In the genomic region with DNA sequence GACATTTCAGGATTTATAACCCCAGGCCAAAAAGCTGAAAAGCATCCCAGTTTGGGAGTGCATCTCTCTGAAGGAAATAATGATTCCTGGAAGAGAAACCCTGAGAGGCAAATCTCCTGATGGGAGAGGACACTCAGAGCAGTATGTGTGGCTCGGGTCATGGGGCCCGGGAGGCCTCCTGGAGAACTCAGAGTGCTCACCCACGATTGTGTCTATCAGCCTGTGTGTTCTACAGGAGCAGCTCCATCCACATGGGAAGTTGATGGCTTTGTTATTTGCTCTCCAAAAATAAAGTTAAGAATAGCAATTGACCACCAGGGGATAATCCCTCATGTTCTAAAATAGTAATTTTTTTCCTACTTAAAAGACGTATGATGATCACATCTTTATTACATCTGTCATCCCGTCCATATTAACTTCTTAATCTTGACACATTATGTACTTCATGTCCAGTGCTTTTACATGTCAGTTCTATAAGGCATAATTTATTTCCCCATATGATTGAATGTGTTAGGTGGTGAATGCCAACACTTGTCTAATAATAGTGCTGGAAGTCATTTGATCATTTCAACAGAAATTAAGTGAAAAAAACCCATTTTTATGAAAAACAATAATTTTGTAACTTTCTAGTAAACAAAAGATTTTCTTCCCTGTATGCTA, we compare ENCODE assay signal across 30 mouse cellular contexts.
DNase-seq lines count a peak whose midpoint lies in the region; ATAC-seq and TF ChIP-seq lines count a peak whose summit lies in the region.
"Had no signal": no experiment of that assay in that cellular context is flagged by ENCODE, and none has a peak within 500 bp of the region (broad histone marks: within the 10 kb centered on the region; RNA-seq: fewer than 3 reads in every experiment).

No protein-coding gene starts in this region.

- H3K4me1 ChIP-seq in kidney, embryonic 14.5 days (ENCODE audit: control insufficient read depth, insufficient read depth, low read length): no peaks in the 10 kb centered on the region
- H3K4me1 ChIP-seq in lung, embryonic 14.5 days (ENCODE audit: insufficient read depth): no peaks in the 10 kb centered on the region
- H3K4me1 ChIP-seq in neural tube, embryonic 13.5 days (replicated peaks): peaks cover 7% of the 10 kb centered on the region
- H3K4me1 ChIP-seq in neural tube, embryonic 15.5 days: 0 out of 2 replicates have a peak, but pooled peaks cover 4% of the 10 kb centered on the region
- H3K4me1 ChIP-seq: intestine, embryonic 15.5 days; limb, embryonic 13.5 days; midbrain, embryonic 12.5 days; stomach, embryonic 15.5 days had no signal

- no peaks in the 10 kb centered on the region for H3K36me3 ChIP-seq in kidney, embryonic 14.5 days (ENCODE audit: control insufficient read depth, insufficient read depth, low read length)
- no peaks in the 10 kb centered on the region for H3K36me3 ChIP-seq in lung, embryonic 14.5 days (ENCODE audit: insufficient read depth)
- H3K36me3 ChIP-seq in neural tube, embryonic 13.5 days: no peaks in the 10 kb centered on the region
- H3K36me3 ChIP-seq in neural tube, embryonic 15.5 days: no peaks in the 10 kb centered on the region
- H3K36me3 ChIP-seq: embryonic facial prominence, embryonic 13.5 days; hindbrain, embryonic 12.5 days; intestine, embryonic 15.5 days; limb, embryonic 13.5 days; midbrain, embryonic 12.5 days; stomach, embryonic 15.5 days had no signal

- H3K27ac ChIP-seq in kidney, embryonic 14.5 days (ENCODE audit: low read depth, low read length): peak overlapping the region; percentile 44; the same call in 1 of the 2 replicates
- peak overlapping the region; percentile 21; the same call in 1 of the 2 replicates for H3K27ac ChIP-seq in lung, embryonic 14.5 days (ENCODE audit: low read depth)
- no peak overlapping the region for H3K27ac ChIP-seq in neural tube, embryonic 13.5 days (replicated peaks)
- no peak overlapping the region for H3K27ac ChIP-seq in neural tube, embryonic 15.5 days (replicated peaks)
- H3K27ac ChIP-seq: embryonic facial prominence, embryonic 13.5 days; gastrocnemius, adult 2 months; hindbrain, embryonic 12.5 days; hindbrain, postnatal 0 days; intestine, embryonic 15.5 days; layer of hippocampus, adult 2 months; limb, embryonic 13.5 days; midbrain, embryonic 12.5 days; stomach, embryonic 15.5 days had no signal

- H3K9me3 ChIP-seq in kidney, embryonic 14.5 days (ENCODE audit: control insufficient read depth, low read length): no peaks in the 10 kb centered on the region
- no peaks in the 10 kb centered on the region for H3K9me3 ChIP-seq in lung, embryonic 14.5 days (ENCODE audit: low read depth, low read length)
- no peaks in the 10 kb centered on the region for H3K9me3 ChIP-seq in neural tube, embryonic 13.5 days
- H3K9me3 ChIP-seq in neural tube, embryonic 15.5 days (replicated peaks): no peaks in the 10 kb centered on the region
- H3K9me3 ChIP-seq: embryonic facial prominence, embryonic 13.5 days; hindbrain, embryonic 12.5 days; intestine, embryonic 15.5 days; limb, embryonic 13.5 days; midbrain, embryonic 12.5 days; stomach, embryonic 15.5 days had no signal

- H3K4me3 ChIP-seq in kidney, embryonic 14.5 days (ENCODE audit: low read length): no peak overlapping the region
- no peak overlapping the region for H3K4me3 ChIP-seq in lung, embryonic 14.5 days (ENCODE audit: low read depth, low read length)
- H3K4me3 ChIP-seq in neural tube, embryonic 13.5 days: no peak overlapping the region
- no peak overlapping the region for H3K4me3 ChIP-seq in neural tube, embryonic 15.5 days (replicated peaks)
- H3K4me3 ChIP-seq: embryonic facial prominence, embryonic 13.5 days; erythroblast, embryonic 14.5 days; gastrocnemius, adult 2 months; hindbrain, embryonic 12.5 days; intestine, embryonic 15.5 days; layer of hippocampus, adult 2 months; limb, embryonic 13.5 days; midbrain, embryonic 12.5 days; stomach, embryonic 15.5 days had no signal

- peak; percentile 25; the same call in 1 of the 2 replicates for TF ChIP-seq CTCF in lung, embryonic 14.5 days (IDR thresholded peaks at IDR 0.05; ENCODE audit: low read depth)

- 59% methylated on average over 5 of the region's 5 CpGs for WGBS in kidney, embryonic 14.5 days
- WGBS in lung, embryonic 14.5 days: 31% methylated on average over 5 of the region's 5 CpGs
- WGBS in neural tube, embryonic 13.5 days: 42% methylated on average over 5 of the region's 5 CpGs
- WGBS in neural tube, embryonic 15.5 days: 48% methylated on average over 5 of the region's 5 CpGs

- H3K27me3 ChIP-seq in kidney, embryonic 14.5 days (ENCODE audit: control insufficient read depth, insufficient read depth, low read length): no peaks in the 10 kb centered on the region
- no peaks in the 10 kb centered on the region for H3K27me3 ChIP-seq in lung, embryonic 14.5 days (ENCODE audit: insufficient read depth, low read length)
- H3K27me3 ChIP-seq in neural tube, embryonic 13.5 days: no peaks in the 10 kb centered on the region
- no peaks in the 10 kb centered on the region for H3K27me3 ChIP-seq in neural tube, embryonic 15.5 days (replicated peaks)
- H3K27me3 ChIP-seq: embryonic facial prominence, embryonic 13.5 days; hindbrain, embryonic 12.5 days; intestine, embryonic 15.5 days; limb, embryonic 13.5 days; midbrain, embryonic 12.5 days; stomach, embryonic 15.5 days had no signal

- no peak for ATAC-seq in kidney, embryonic 14.5 days (ENCODE audit: low FRiP score, low TSS enrichment)
- ATAC-seq in lung, embryonic 14.5 days (ENCODE audit: insufficient read depth): peak; percentile 87
- ATAC-seq in neural tube, embryonic 13.5 days (ENCODE audit: low read depth): peak; percentile 47; the same call in 1 of the 2 replicates
- ATAC-seq in neural tube, embryonic 15.5 days (ENCODE audit: low FRiP score): no peak
- ATAC-seq: CD4-positive, CD25-positive, alpha-beta regulatory T cell, adult 4 months; forebrain, embryonic 16.5 days; hindbrain, postnatal 0 days; intestine, embryonic 15.5 days had no signal

- H3K4me2 ChIP-seq in kidney, embryonic 14.5 days (replicated peaks; ENCODE audit: low read depth, low read length): no peak overlapping the region
- H3K4me2 ChIP-seq in lung, embryonic 14.5 days: no peak overlapping the region
- H3K4me2 ChIP-seq in neural tube, embryonic 13.5 days: no peak overlapping the region
- no peak overlapping the region for H3K4me2 ChIP-seq in neural tube, embryonic 15.5 days
- H3K4me2 ChIP-seq: embryonic facial prominence, embryonic 13.5 days; heart, embryonic 11.5 days; hindbrain, embryonic 12.5 days; intestine, embryonic 15.5 days; limb, embryonic 13.5 days; liver, embryonic 11.5 days; midbrain, embryonic 12.5 days; stomach, embryonic 15.5 days had no signal

- no peak overlapping the region for H3K9ac ChIP-seq in kidney, embryonic 14.5 days (ENCODE audit: low read depth, low read length)
- H3K9ac ChIP-seq in lung, embryonic 14.5 days: no peak overlapping the region
- no peak overlapping the region for H3K9ac ChIP-seq in neural tube, embryonic 13.5 days
- no peak overlapping the region for H3K9ac ChIP-seq in neural tube, embryonic 15.5 days (replicated peaks)
- H3K9ac ChIP-seq: embryonic facial prominence, embryonic 13.5 days; hindbrain, embryonic 12.5 days; intestine, embryonic 15.5 days; limb, embryonic 13.5 days; midbrain, embryonic 12.5 days; stomach, embryonic 15.5 days had no signal

- DNase-seq in kidney, adult 9 months: no peak
- peak; percentile 67 for DNase-seq in lung, embryonic 14.5 days
- DNase-seq in lung, postnatal 25 days (ENCODE audit: low spot score): no peak
- no peak for DNase-seq in yolk sac, embryonic 10.5 days (ENCODE audit: low spot score)
- DNase-seq: adrenal gland, postnatal 25 days; cerebellum, adult 11-12 months; cerebellum, adult 9-11 months; gastrocnemius, adult 2 months; gastrocnemius, postnatal 36 days; heart, adult 18-20 months; heart, postnatal 36 days; kidney, postnatal 10 days; lung, postnatal 10 days; right cerebral cortex, postnatal 25 days had no signal

Comparison
In these comparisons a context has a peak if more than half of its experiments do, and no peak if none do; other contexts are left out.
1. ATAC-seq: peak in lung, embryonic 14.5 days (single experiment) and neural tube, embryonic 13.5 days (single experiment); none in kidney, embryonic 14.5 days (single experiment) and neural tube, embryonic 15.5 days (single experiment).
2. H3K27ac ChIP-seq: peak in kidney, embryonic 14.5 days (single experiment) and lung, embryonic 14.5 days (single experiment); none in neural tube, embryonic 13.5 days (single experiment) and neural tube, embryonic 15.5 days (single experiment).